Mouse (Mus musculus): ENCODE results near the gene Ccsap.

The Ccsap gene

GRCm38 (mm10) chr8:123803639-123804038, 56.4 kb downstream of the Ccsap start:
- no peak for DNase-seq

GRCm38 (mm10) chr8:123801538-123801937, 58.5 kb downstream of the Ccsap start:
- DNase-seq = no peak

GRCm38 (mm10) chr8:123800867-123801266, 59.1 kb downstream of the Ccsap start:
- no peak for DNase-seq

GRCm38 (mm10) chr8:123799885-123800284, 60.1 kb downstream of the Ccsap start:
- no peak for DNase-seq

GRCm38 (mm10) chr8:123799434-123799833, 60.6 kb downstream of the Ccsap start:
- no peak for DNase-seq

GRCm38 (mm10) chr8:123797928-123798327, 62.1 kb downstream of the Ccsap start:
- peak; percentile 78 for DNase-seq

GRCm38 (mm10) chr8:123796758-123797157, 63.3 kb downstream of the Ccsap start:
- DNase-seq = no peak

GRCm38 (mm10) chr8:123794766-123795165, 65.2 kb downstream of the Ccsap start:
- no peak for DNase-seq

GRCm38 (mm10) chr8:123793900-123794299, 66.1 kb downstream of the Ccsap start:
- no peak for DNase-seq

- DNase-seq = no peak
Observed at GRCm38 (mm10) chr8:123791845-123792225, 68.2 kb downstream of the Ccsap start.

- no peak for DNase-seq
Observed at GRCm38 (mm10) chr8:123791101-123791844, 68.7 kb downstream of the Ccsap start.
